Mouse (Mus musculus) midbrain, embryonic 14.5 days (tissue): ENCODE data around the gene Anxa9. TPM values are rescaled to one million over a fixed set of nuclear protein-coding genes. Genes with fewer than 3 reads are reported as not detected.

Experiments used
- ATAC-seq: fragments of 200-750 bp; cut with Nextera tagmentation; 2 replicates; pipeline ENCODE4 v1.8.0; 2017; ENCODE audit warnings: moderate number of reproducible peaks, moderate library complexity; ENCODE audit not compliant: low FRiP score, low TSS enrichment
- DNase-seq: peaks from one replicate; pipeline ENCODE4 v3.0.0-alpha.2; 2015
- H3K27ac ChIP-seq: fragments of 300-500 bp; sonication (generic); replicated peaks from 2 replicates; pipeline ENCODE4 v1.5.1; 2014; ENCODE audit warnings: mild to moderate bottlenecking, low read depth, low read length, moderate library complexity
- H3K27me3 ChIP-seq: fragments of 300-500 bp; sonication (generic); 2 replicates; pipeline ENCODE4 v1.6.1; 2014; ENCODE audit warnings: low read length, control low read depth, mixed read lengths; ENCODE audit not compliant: control insufficient read depth, insufficient read depth
- H3K36me3 ChIP-seq: fragments of 300-500 bp; sonication (generic); 2 replicates; pipeline ENCODE4 v1.6.1; 2014; ENCODE audit warnings: low read length, control low read depth; ENCODE audit not compliant: control insufficient read depth, insufficient read depth
- H3K4me1 ChIP-seq: fragments of 300-500 bp; sonication (generic); 2 replicates; pipeline ENCODE4 v1.6.1; 2014; ENCODE audit warnings: mild to moderate bottlenecking, antibody characterized with exemption, low read length, control low read depth; ENCODE audit not compliant: control insufficient read depth, insufficient read depth
- H3K4me2 ChIP-seq: fragments of 300-500 bp; sonication (generic); 2 replicates; pipeline ENCODE4 v1.6.1; 2014; ENCODE audit warnings: mild to moderate bottlenecking, low read length, moderate library complexity
- H3K4me3 ChIP-seq: fragments of 300-500 bp; sonication (generic); replicated peaks from 2 replicates; pipeline ENCODE4 v1.5.1; 2014; ENCODE audit warnings: low read depth, low read length
- H3K9ac ChIP-seq: fragments of 300-500 bp; sonication (generic); replicated peaks from 2 replicates; pipeline ENCODE4 v1.6.1; 2014; ENCODE audit warnings: mild to moderate bottlenecking, low read length, moderate library complexity
- H3K9me3 ChIP-seq: fragments of 300-500 bp; sonication (generic); 2 replicates; pipeline ENCODE4 v1.6.1; 2016; ENCODE audit warnings: low read length, control low read depth, mixed read lengths; ENCODE audit not compliant: control insufficient read depth
- WGBS: fragments of 180-500 bp; shearing (Covaris S2); extraction: QIAGEN DNeasy Blood & Tissue Kit; methylation state at CpG from one replicate; pipeline ENCODE4 v1.1.7; 2014; 5-methylcytosine and 5-hydroxymethylcytosine counted together
- polyA plus RNA-seq: library from polyadenylated mRNA; unstranded; fragments of >200 nt; fragmentation: Nextera tagmentation; extraction: Ambion mirVana; gene quantifications from 2 replicates; pipeline ENCODE4 v1.2.1, GENCODE M21; 2014

The Anxa9 gene
- polyA plus RNA-seq, 1 experiment from 2014 or later: 0.55 TPM

GRCm38 (mm10) chr3:95315094-95315843 is 8.3 kb upstream of the Anxa9 start:
- peaks cover 15% of the 10 kb centered on the region for H3K4me1 ChIP-seq
- peak overlapping the region; percentile 98 for H3K9ac ChIP-seq
- under 1% methylated on average over 70 of the region's 71 CpGs for WGBS
- peaks cover 5% of the 10 kb centered on the region for H3K36me3 ChIP-seq
- peak; percentile 88 for DNase-seq
- peak overlapping the region; percentile 91 for H3K27ac ChIP-seq
- ATAC-seq: peak; percentile 90
- peak overlapping the region; percentile 88 for H3K4me3 ChIP-seq
- H3K4me2 ChIP-seq: peak overlapping the region; percentile 78
- H3K27me3 ChIP-seq: no peaks in the 10 kb centered on the region
- H3K9me3 ChIP-seq: no peaks in the 10 kb centered on the region

DNA sequence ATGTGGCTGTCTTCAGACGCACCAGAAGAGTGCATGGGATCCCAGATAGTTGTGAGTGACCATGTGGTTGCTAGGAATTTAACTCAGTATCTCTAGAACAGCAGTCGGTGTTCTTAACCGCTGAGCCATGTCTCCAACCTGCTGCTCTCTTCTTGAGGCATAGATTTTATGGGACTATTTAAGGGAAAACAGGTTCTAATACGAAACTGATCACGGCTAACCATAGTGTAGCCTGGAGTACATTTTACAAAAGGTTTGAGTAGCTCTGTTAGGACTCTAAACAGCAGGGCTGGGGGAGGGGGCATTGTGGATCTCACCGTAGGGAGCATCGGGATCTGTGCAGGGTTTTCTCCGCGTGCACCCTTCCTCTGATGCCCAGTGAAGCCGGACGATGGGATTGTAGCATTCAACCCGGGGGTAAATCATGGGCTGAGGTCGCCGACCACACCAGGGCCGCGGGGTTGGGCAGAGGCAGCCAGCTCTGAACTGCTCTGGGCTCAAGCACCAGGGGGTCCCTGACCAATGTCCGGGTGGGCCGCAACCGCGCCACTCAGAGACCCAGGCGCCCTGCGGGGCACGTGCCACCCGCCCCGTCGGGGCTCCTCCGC is 7.6 kb upstream of the Anxa9 start, which contains the start of gene Cers2:
Gene Cers2, plus strand, starts transcription at position 306 of the 608 bp plus-strand sequence.
- H3K4me1 ChIP-seq: peaks cover 15% of the 10 kb centered on the region
- peak within 1 kb of the TSS; percentile 98 for H3K9ac ChIP-seq
- peak within 1 kb of the TSS; percentile 88 for H3K4me3 ChIP-seq
- no peaks in the 10 kb centered on the region for H3K27me3 ChIP-seq
- H3K9me3 ChIP-seq: no peaks in the 10 kb centered on the region
- ATAC-seq (no peak), DNase-seq (peak; percentile 63)
- no peaks in the 10 kb centered on the region for H3K36me3 ChIP-seq
- H3K4me2 ChIP-seq: peak within 1 kb of the TSS; percentile 78
- peak within 1 kb of the TSS; percentile 91 for H3K27ac ChIP-seq
- WGBS: 2% methylated on average over 27 of the region's 27 CpGs

- peak overlapping the region; percentile 88; the same call in 1 of the 2 replicates for H3K4me3 ChIP-seq
Measured at GRCm38 (mm10) chr3:95314075-95314474, 7.1 kb upstream of the Anxa9 start.

GRCm38 (mm10) chr3:95313476-95313875 is 6.5 kb upstream of the Anxa9 start:
- no peak for DNase-seq
- no peak overlapping the region for H3K27ac ChIP-seq
- ATAC-seq: no peak
- no peaks in the 10 kb centered on the region for H3K9me3 ChIP-seq
- H3K4me2 ChIP-seq: no peak overlapping the region
- H3K9ac ChIP-seq: no peak overlapping the region
- H3K4me1 ChIP-seq: peaks cover 15% of the 10 kb centered on the region
- H3K36me3 ChIP-seq: no peaks in the 10 kb centered on the region
- 45% methylated on average over 7 of the region's 7 CpGs for WGBS
- H3K27me3 ChIP-seq: no peaks in the 10 kb centered on the region
- no peak overlapping the region for H3K4me3 ChIP-seq

More at GRCm38 (mm10) chr3:95314075-95314474, 7.1 kb upstream of the Anxa9 start:
- peaks cover 15% of the 10 kb centered on the region for H3K4me1 ChIP-seq
- ATAC-seq (no peak), DNase-seq (no peak)
- H3K36me3 ChIP-seq: no peaks in the 10 kb centered on the region
- H3K9me3 ChIP-seq: no peaks in the 10 kb centered on the region
- H3K27ac ChIP-seq: 0 out of 2 replicates have a peak overlapping the region, but pooled peaks have one; percentile 91
- H3K4me2 ChIP-seq: peak overlapping the region; percentile 78
- 54% methylated on average over 6 of the region's 6 CpGs for WGBS
- H3K27me3 ChIP-seq: no peaks in the 10 kb centered on the region
- H3K9ac ChIP-seq: peak overlapping the region; percentile 98; the same call in 1 of the 2 replicates

- H3K36me3 ChIP-seq: no peaks in the 10 kb centered on the region
- no peak overlapping the region for H3K4me2 ChIP-seq
- H3K27me3 ChIP-seq: no peaks in the 10 kb centered on the region
- DNase-seq: no peak
- 88% methylated on average over 6 of the region's 6 CpGs for WGBS
- H3K9ac ChIP-seq: no peak overlapping the region
- no peaks in the 10 kb centered on the region for H3K9me3 ChIP-seq
- ATAC-seq: no peak
- peaks cover 12% of the 10 kb centered on the region for H3K4me1 ChIP-seq
- H3K27ac ChIP-seq: no peak overlapping the region
- no peak overlapping the region for H3K4me3 ChIP-seq
Measured at GRCm38 (mm10) chr3:95312623-95313022, 5.6 kb upstream of the Anxa9 start.

- Histone ChIP-seq H3K9ac (no peak overlapping the region), H3K27ac (no peak overlapping the region), H3K4me1 (peaks cover 6% of the 10 kb centered on the region), H3K4me3 (no peak overlapping the region), H3K4me2 (no peak overlapping the region), H3K27me3 (no peaks in the 10 kb centered on the region), H3K36me3 (no peaks in the 10 kb centered on the region), H3K9me3 (no peaks in the 10 kb centered on the region)
- ATAC-seq (no peak), DNase-seq (peak; percentile 84)
- 69% methylated on average over 9 of the region's 9 CpGs for WGBS
Measured at GRCm38 (mm10) chr3:95310968-95311882, 4.2 kb upstream of the Anxa9 start.

DNA sequence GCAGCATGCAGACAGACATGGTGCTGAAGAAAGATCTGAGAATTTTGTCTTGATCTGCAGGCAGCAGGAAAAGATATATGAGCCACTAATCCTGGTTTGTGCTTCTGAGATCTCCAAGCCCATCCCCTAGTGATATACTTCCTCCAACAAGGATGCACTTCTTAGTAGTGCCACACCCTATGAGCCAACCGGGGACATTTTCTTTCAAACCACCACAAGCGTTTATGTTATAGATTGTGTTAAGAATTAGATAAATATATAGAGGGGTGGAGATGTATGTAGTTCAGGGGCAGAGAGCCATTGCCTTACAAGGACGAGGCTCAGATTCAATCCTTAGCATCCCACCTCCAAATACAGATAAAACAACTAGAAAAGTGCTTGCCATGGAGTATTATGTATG is 3.5 kb upstream of the Anxa9 start:
- ATAC-seq (no peak), DNase-seq (no peak)
- WGBS: 77% methylated on average over 3 of the region's 3 CpGs

DNA sequence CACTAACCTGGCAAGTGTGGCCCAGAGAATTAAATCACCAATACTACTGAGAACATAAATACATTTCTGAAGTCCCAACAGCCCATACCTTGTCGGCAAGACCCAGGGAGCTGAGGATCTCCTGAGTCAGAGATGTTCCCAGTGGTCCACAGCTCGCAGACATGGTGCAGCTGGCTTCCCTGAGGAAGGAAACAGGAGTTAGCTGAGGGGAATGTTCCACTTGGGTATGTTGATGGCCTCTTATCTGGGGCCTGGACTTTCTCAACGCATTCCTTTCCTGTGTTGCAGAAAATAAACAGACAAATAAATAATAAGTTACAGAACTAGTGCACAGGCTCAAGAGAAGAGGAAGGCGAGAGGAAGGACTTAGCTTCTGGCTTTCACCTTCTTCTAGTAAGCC is 732 bp downstream of the Anxa9 start:
- Histone ChIP-seq H3K4me1 (no peaks in the 10 kb centered on the region), H3K4me2 (no peak overlapping the region), H3K4me3 (no peak overlapping the region), H3K27ac (no peak overlapping the region), H3K9me3 (no peaks in the 10 kb centered on the region), H3K9ac (no peak overlapping the region), H3K27me3 (no peaks in the 10 kb centered on the region), H3K36me3 (no peaks in the 10 kb centered on the region)
- WGBS: 88% methylated on average over 4 of the region's 4 CpGs
- ATAC-seq (no peak), DNase-seq (no peak)

More for the DNA sequence above, 3.5 kb upstream of the Anxa9 start:
- Histone ChIP-seq H3K4me2 (no peak overlapping the region), H3K27me3 (no peaks in the 10 kb centered on the region), H3K27ac (no peak overlapping the region), H3K9me3 (no peaks in the 10 kb centered on the region), H3K36me3 (no peaks in the 10 kb centered on the region), H3K4me1 (no peaks in the 10 kb centered on the region), H3K9ac (no peak overlapping the region), H3K4me3 (no peak overlapping the region)
